Mouse (Mus musculus): ENCODE measurements around the gene 1110059E24Rik.
"Not testable (repeated sequence)": the region's sequence is repeated elsewhere in the genome, so short reads cannot be mapped to it uniquely, and the experiment has no call there.

The 1110059E24Rik gene

DNA sequence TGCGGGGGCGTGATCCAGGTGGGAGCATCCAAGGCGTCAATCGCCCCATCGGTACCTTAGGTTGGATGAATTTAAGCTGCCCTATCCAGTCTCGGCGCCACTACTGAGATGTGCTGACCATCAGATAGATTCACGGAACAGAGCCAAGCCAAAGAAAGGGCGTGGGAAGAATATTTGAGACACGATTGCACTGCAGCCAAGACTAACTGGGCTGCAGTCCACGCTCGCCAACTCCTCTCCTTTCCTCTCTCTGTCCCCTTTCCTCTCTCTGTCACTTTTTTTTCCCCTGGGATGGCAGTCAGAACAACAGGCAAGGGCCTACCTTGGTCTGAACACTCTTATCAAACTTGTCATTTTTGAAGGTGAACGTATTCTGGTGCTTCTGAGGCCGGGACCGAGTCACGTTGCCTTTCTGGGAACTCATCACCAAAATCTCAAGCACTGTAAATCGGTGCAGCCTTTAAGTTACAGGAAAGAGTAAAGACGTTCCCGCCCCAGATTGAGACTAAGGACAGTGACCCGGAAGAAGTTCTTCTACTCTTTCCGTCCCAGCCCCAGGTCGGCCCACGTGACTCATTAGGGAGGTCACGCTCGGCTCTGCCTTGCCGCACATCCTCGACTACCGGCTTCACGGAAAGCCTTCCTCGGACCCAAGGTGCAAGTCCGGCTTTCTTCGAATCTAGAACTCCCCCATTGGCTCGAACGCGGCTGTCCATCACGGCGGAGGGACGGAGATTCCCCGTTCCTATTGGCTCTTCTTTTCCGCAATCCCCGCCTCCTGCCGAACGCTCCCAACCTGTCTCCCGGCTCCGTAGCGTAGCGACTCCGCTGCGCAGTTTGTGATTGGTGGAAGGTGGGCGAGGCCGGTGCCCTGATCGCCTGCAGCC is at the start of gene 1110059E24Rik:
1110059E24Rik (minus strand) TSS at position 692 of the 887 bp plus-strand sequence.
- DNase-seq (ENCODE audit: extremely low read depth, insufficient read length, low spot score), result peak; percentile 98

DNA sequence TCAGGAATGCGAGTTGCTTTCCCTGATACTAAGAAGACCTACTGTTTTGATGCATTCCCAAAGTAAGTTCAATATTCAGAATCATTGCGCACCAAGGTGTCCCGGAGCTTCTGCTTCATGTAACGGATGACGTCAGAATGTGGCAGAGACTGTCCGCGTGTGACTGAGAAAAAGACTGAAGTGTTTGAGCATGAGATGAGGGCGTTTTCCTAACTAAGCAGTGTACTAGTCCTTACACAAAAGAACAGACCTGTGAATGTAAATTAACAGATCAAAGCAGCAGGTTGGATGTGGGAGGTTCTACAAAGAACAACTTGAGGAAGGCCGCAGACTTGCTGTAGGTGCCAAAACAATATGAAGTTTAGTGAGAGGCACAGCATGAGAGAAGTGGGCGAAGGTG is 28.2 kb upstream of the 1110059E24Rik start:
- no peak for DNase-seq (ENCODE audit: extremely low read depth, insufficient read length, low spot score)

DNA sequence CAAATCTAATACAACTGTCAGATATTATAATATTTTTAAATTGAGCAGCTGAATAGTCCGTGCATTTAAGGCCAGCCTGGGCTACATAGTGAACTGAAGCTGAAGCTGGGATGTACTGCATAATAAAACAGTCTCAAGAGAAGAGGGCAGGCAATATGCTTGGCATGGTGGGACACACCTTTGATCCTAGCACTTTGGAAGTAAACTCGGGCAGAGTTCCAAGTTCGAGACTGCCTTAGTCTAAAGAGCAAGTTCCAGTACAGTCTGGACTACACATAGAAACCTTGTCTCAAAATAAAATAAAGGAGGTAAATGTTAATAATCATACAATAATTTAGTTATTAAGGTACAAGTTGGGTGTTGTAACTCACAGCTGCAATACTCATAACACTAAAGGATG is 27.3 kb upstream of the 1110059E24Rik start:
- DNase-seq (ENCODE audit: extremely low read depth, insufficient read length, low spot score), result no peak

- DNase-seq (ENCODE audit: extremely low read depth, insufficient read length, low spot score), result no peak
These were observed 21.7 kb upstream of the 1110059E24Rik start for GRCm38 (mm10) chr19:21674354-21675096.

DNA sequence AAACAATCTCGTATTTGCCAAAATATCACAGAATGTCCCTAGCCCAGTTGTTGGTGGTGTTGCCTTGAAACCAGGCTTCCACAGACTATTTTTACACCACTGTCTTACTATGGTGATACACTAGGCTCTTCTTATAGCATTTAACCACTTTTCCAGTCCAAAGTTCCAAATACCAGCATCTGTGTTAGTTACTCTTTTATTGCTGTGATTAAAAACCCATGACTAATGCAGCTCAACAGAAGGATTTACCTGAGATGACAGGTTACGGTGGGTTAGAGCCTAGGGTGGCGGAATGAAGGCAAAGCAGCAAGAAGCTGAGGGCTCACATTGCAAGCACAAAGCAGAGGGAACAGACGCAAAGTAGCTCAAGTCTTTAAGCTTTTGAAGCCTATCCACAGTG is 16.9 kb upstream of the 1110059E24Rik start:
- DNase-seq (ENCODE audit: extremely low read depth, insufficient read length, low spot score), result no peak

DNA sequence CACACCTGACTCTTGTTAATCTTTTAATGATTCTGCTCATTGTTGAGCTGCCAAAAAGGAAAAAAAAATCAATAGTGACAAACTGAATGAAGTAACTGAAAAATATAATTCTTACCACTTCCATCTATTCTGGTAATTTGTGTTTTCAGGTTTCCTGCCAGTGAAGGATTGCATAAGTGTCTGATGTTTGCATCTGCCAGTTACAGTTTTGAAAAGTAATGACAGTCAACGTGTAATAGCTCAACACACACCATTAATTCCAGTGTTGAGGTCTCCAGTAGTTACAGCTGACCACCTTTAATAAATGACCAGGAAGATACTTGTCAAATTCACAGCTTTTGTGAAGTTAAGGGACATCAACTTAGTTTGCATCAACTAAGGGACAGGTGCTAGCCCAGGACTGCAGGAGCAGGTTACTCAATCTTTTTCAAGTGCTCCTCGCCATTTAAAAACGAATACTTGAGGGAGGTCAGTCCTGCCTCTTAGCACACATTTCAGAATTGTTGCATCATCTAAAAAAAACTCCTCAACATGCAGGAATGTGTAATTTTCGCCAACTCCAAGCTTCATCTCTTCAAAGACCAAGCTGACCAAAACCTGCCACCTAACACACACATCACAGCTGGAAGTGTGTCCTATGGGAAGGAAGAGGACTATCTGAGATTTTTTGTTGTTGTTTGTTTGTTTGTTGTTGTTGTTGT is 11.1 kb upstream of the 1110059E24Rik start:
- peak; percentile 31 for DNase-seq (ENCODE audit: extremely low read depth, insufficient read length, low spot score)

DNA sequence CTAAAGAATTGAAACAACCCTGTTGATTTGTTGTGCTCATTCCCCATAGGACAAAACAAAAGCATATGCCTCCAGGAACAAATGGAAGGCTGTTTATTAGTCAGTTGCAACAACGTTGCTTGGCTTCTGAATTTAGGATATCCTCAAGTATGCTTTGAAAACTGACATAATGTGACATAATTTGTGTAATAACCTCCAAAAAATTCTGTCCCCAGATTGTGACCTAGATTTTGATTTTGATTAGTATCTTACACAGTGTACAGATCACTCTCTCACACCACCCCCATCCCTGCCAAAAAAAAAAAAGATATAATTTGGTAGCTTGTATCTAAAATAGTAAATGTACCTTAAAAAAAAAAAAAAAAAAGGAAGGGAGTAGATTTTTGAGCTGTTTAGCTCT is 8.0 kb upstream of the 1110059E24Rik start:
- DNase-seq (ENCODE audit: extremely low read depth, insufficient read length, low spot score), result no peak

DNA sequence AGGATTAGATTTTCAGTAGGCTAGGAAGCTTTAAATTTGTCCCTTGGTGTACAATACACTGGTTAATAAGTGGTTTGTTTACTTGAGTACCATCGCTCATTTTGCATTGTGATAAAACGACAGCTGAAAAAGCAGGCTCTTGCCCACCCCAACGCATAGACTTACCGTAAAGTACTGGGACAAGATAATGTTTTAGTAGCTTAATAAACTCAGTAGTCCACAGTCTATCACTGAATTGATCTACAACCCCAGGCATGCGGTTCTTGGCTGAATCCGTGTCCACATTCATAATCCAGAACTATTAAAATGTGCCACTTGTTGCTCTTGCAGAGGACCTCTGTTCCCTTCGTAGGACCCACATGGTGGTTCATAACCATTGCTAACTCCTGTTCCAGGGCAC is 2.0 kb upstream of the 1110059E24Rik start:
- no peak for DNase-seq (ENCODE audit: extremely low read depth, insufficient read length, low spot score)

DNA sequence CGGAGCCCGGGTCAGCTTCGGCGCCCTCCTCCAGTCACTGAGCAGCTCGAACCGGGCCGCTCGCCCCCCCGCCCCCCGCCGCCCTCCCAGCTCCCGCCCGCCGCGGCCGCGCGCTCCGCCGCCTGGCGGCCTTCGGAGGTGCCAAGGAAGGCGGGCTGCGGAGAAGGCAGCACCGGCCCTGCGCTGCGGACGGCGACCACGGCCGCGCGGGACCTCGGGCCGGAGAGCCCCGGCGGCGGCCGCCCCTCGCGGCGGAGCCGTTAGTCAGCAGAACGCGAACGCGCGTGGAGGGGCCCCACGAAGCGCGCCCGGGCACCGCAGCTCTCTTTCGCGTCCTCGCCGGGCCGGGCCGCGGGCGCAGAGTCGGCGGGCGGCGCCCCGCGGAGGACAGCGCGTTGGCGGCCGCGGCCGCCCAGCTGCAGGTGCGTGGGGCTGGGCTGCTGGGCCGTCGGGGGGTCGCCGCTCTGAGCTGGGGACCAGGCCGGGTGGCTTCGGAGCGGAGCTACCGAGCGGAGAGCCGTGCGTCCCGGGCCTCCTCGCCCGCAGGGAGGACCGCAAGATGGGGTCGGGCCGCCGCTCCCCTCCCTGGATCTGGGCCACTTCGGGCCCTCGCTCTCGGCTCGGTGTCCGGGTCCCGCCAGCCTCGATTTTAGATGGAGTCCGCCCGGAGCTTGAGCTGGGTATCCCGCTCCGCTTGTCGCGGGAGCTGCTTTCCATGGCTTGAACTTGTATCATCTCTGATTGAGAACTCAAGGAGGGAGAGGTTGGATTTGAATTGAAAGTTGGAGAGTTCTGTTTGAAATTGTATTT is 601 bp upstream of the 1110059E24Rik start, which contains the start of gene Abhd17b:
Abhd17b (plus strand) TSS at position 14 of the 810 bp plus-strand sequence.
- DNase-seq (ENCODE audit: extremely low read depth, insufficient read length, low spot score), result peak; percentile 62

DNA sequence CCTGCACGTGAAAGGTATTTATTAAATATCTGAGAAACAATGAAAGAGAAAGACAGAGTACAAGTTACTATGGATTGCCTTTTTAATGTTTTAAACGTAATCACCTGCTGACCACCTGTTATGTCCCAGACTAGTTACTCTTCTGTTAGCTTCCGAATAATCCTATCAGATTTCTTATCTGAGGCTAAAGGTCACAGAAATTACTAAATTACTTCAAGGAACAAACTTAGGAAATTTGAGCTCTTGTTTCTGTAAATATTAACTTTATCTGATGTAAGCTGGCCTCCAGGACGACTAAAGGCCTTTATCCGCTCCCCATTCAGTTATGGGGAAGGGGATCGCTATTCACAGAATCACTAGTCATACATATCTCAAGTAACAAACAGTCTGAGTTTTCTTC is 1.1 kb downstream of the 1110059E24Rik start:
- no peak for DNase-seq (ENCODE audit: extremely low read depth, insufficient read length, low spot score)

GRCm38 (mm10) chr19:21646142-21646541 is 6.6 kb downstream of the 1110059E24Rik start:
- no peak for DNase-seq (ENCODE audit: extremely low read depth, insufficient read length, low spot score)

- no peak for DNase-seq (ENCODE audit: extremely low read depth, insufficient read length, low spot score)
These were observed 7.5 kb downstream of the 1110059E24Rik start for GRCm38 (mm10) chr19:21645301-21645700.

DNA sequence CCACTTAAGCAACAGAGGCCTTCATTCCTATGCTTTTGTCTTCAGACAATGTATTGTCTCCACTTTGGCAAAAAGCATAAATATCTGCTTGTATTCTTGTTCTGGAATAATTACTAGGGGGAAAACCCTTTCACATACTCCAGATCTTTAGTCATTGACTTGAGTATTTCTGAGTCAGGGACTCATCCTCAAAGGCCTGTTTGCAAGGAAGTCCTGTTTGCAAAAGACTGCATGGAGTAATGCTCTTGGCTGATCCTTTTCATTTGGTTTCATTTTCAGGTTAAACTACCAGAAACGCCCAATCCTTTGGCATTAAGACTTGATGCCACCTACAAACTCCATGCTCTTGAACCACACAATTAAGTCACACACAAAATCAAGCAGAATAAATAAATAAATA is 8.8 kb downstream of the 1110059E24Rik start:
- no peak for DNase-seq (ENCODE audit: extremely low read depth, insufficient read length, low spot score)

GRCm38 (mm10) chr19:21637672-21638071 is 15.1 kb downstream of the 1110059E24Rik start:
- no peak for DNase-seq (ENCODE audit: extremely low read depth, insufficient read length, low spot score)

DNA sequence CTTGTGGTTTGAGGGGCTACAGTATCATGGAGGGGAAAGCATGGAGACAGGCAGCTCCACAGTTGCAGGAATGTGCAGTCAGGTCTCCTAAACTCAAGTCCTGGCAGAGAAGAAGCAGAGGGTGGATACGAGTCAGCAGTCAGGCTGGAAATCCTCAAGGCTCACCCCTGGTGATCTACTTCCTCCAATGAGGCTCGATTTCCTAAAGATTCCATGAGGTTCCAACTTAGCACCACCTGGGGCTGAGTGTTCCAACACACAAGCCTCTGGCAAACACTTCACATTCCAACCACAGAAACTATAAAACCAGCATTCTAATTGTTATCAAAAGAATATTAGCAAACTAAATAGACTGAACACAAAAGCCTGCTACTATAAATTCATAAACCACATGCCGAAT is 15.9 kb downstream of the 1110059E24Rik start:
- no peak for DNase-seq (ENCODE audit: extremely low read depth, insufficient read length, low spot score)

DNA sequence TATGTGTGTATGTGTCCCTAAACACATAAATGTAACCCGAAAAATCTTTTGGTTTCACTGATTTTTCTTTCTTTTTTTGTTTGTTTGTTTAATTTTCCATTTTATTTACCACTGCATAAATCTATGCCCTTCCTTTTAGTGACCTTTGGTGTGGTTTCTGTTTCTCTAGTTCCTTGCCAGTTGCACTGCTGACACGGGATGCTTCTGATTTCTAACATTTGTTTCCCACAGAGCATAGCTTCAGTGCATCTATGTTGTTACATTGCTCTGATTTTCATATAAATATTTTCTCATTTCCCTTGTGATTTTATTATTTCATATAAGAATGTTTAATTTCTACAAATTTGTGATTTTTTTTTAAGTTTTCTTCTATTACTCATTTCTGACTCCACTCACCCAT is 17.4 kb downstream of the 1110059E24Rik start:
- DNase-seq (ENCODE audit: extremely low read depth, insufficient read length, low spot score), result no peak

GRCm38 (mm10) chr19:21630656-21631331 is 22.0 kb downstream of the 1110059E24Rik start:
- no peak for DNase-seq (ENCODE audit: extremely low read depth, insufficient read length, low spot score)

DNA sequence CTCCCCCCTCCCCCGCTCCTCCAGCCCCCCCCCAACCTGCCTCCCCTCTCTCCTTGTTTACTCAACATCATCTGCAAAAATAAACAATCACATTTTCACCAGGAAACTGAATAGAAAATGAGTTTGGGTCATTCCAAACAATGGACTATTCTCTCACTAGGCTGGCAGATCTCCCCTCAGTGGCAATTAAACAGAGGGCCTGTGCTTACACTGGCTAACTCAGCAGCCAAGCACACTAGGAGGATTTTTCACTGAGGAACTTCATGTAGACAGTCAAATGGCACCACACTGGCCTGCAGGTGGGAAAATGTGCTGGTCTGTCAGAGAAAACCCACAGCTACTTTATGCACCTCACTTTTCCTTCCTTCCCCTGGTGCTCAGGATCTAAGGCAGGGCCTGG is 23.3 kb downstream of the 1110059E24Rik start:
- DNase-seq (ENCODE audit: extremely low read depth, insufficient read length, low spot score), result no peak

- no peak for DNase-seq (ENCODE audit: extremely low read depth, insufficient read length, low spot score)
These were observed 23.7 kb downstream of the 1110059E24Rik start for GRCm38 (mm10) chr19:21629030-21629429.

DNA sequence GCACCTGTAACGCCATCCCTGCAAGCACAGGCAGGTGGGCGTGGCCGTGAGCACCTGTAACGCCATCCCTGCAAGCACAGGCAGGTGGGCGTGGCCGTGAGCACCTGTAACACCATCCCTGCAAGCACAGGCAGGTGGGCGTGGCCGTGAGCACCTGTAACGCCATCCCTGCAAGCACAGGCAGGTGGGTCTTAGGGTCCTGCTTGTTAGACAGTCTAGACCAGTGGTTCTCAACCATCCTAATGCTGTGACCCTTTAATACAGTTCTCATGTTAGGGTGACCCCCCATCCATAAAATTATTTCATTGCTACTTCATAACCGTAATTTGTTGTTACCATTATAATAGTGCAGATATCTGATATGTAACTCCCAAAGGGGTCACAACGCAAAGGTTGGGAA is 24.3 kb downstream of the 1110059E24Rik start:
- not testable (repeated sequence) for DNase-seq (ENCODE audit: extremely low read depth, insufficient read length, low spot score)

Data from 3134 (cell line).